Mouse (Mus musculus) heart, adult 10 weeks (tissue): ENCODE measurements around the gene Mdh1. TPM values are rescaled to one million over a fixed set of nuclear protein-coding genes. Genes with fewer than 3 reads are reported as not detected.

Experiments used
- polyA plus RNA-seq: library from polyadenylated mRNA; stranded (reverse); fragments of 350-450 nt; fragmentation: Illumina TruSeq; extraction: RNeasy Lipid Tissue Mini Kit (QIAGEN cat#74804); gene quantifications from one replicate; pipeline ENCODE4 v1.2.3, GENCODE M21; 2014; ENCODE audit warnings: low read depth, low replicate concordance

Gene Mdh1
- 3,121 TPM for polyA plus RNA-seq

GRCm38 (mm10) chr11:21571700-21572381 lies at the start of gene Mdh1, which contains the start of gene Wdpcp:
Gene Mdh1, minus strand, starts transcription at chr11:21572367.
Gene Wdpcp, plus strand, starts transcription at chr11:21572235.

Other genes starting within 250 kb of the Mdh1 start
- 294 TPM for gene Ugp2, start 201.2 kb downstream of the Mdh1 start, polyA plus RNA-seq
- gene Wdpcp, start 132 bp downstream of the Mdh1 start, polyA plus RNA-seq: 4.3 TPM